ENCODE assay signal across 8 mouse cellular contexts in the genomic region with DNA sequence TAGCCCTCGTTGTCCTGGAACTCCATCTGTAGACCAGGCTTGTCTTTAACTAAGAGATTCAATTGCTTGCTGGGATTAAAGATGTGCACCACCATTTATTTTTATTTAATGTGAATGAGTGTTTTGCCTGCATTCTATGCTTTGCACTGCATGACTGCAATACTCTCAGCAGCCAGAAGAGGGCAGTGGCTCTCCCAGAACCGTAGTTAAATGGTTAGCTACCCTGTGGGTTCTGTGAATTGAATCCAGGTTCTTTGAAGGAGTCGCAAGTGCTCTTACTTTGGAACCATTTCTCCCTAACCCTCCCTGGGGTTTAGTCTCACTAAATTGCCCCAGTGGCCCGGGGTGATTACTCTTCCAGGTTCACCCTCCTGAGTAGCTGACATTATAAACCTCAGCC. TPM values are rescaled to one million over a fixed set of nuclear protein-coding genes. Genes with fewer than 3 reads are reported as not detected.
A peak's percentile ranks its signal among the peaks of the same experiment; 100 is the strongest.
DNase-seq lines count a peak whose midpoint lies in the region; ATAC-seq and TF ChIP-seq lines count a peak whose summit lies in the region.

No protein-coding gene starts in this region.

- no peak overlapping the region for H3K4me3 ChIP-seq in liver, embryonic 14.5 days (ENCODE audit: insufficient read depth in 1 of 2, low read depth in 2 of 2, low read length in 2 of 2)

- no peaks in the 10 kb centered on the region for H3K9me3 ChIP-seq in liver, embryonic 14.5 days (ENCODE audit: control insufficient read depth, low read length)

- H3K27me3 ChIP-seq in liver, embryonic 14.5 days (ENCODE audit: control insufficient read depth, insufficient read depth, low read length) = no peaks in the 10 kb centered on the region
- H3K27me3 ChIP-seq in splenic B cell, adult 2 months (ENCODE audit: control insufficient read depth, insufficient read depth, low read length, poor library complexity, severe bottlenecking) = no peaks in the 10 kb centered on the region

- TF ChIP-seq CTCF in liver, embryonic 14.5 days (IDR thresholded peaks at IDR 0.05; ENCODE audit: low read depth) = peak; percentile 92

- no peak overlapping the region for H3K4me2 ChIP-seq in liver, embryonic 14.5 days (ENCODE audit: low read depth)

- no peaks in the 10 kb centered on the region for H3K36me3 ChIP-seq in liver, embryonic 14.5 days (replicated peaks; ENCODE audit: control insufficient read depth, insufficient read depth, low read depth)
- no peaks in the 10 kb centered on the region for H3K36me3 ChIP-seq in splenic B cell, adult 2 months (ENCODE audit: control insufficient read depth, insufficient read depth, low read length, poor library complexity, severe bottlenecking)

- H3K9ac ChIP-seq in liver, embryonic 14.5 days (replicated peaks) = no peak overlapping the region

- ATAC-seq in liver, embryonic 14.5 days (ENCODE audit: insufficient read depth) = no peak
- ATAC-seq in activated CD4-positive, CD25-positive, alpha-beta regulatory T cell, adult 4 months = no peak

- no peak for TF ChIP-seq EP300 in liver, embryonic 14.5 days (IDR thresholded peaks at IDR 0.05; ENCODE audit: low read depth)

- no peak overlapping the region for H3K27ac ChIP-seq in liver, embryonic 14.5 days

- intact Hi-C loops in left cerebral cortex, postnatal 4 days (cut with DNase I) = no loop called here
- intact Hi-C loops in left cerebral cortex, postnatal 10 days (cut with DNase I) = no loop called here

- H3K4me1 ChIP-seq in liver, embryonic 14.5 days (replicated peaks; ENCODE audit: control insufficient read depth in 2 of 2, insufficient read depth in 2 of 2, low read length in 1 of 2) = peaks cover 11 to 18% of the 10 kb centered on the region in 2 experiments

- peak; percentile 28 for DNase-seq in adrenal gland, adult 2 months
- DNase-seq in adrenal gland, adult 8-10 months = no peak
- peak; percentile 20 for DNase-seq in left cerebral cortex, postnatal 4 days
- no peak for DNase-seq in left cerebral cortex, postnatal 10 days (ENCODE audit: extremely low spot score in 1 of 2, low spot score in 2 of 2)
- DNase-seq in brain, adult 2 months (ENCODE audit: low read depth, low spot score) = peak; percentile 32
- peak in 2 of 3 experiments; percentile 47 to 61 for DNase-seq in liver, embryonic 14.5 days (ENCODE audit: low read depth in 3 of 3, low spot score in 3 of 3)
- peak; percentile 82 for DNase-seq in splenic B cell, adult 2 months (ENCODE audit: low read depth, low spot score)

- WGBS in liver, embryonic 14.5 days (ENCODE audit: insufficient replicate concordance) = 14% methylated on average over 4 of the region's 4 CpGs

RNA-seq across cellular contexts. Expression of gene Usp7, which starts 14.6 kb away (rescaled TPM):
- total RNA-seq in adrenal gland, adult 2 months (2021) = 100 to 1,000 TPM in 1 of 2 experiments, 10 to 100 TPM in 1; 83.9 to 128 TPM
- 6.8 and 9.6 TPM in 2 replicates for polyA plus RNA-seq in adrenal gland, adult 2 months (2012; rRNA removed)
- total RNA-seq in adrenal gland, adult 8-10 months (2022) = 100 to 1,000 TPM; 105 to 149 (median 127) TPM
- total RNA-seq in left cerebral cortex, postnatal 4 days (2021) = 100 to 1,000 TPM; 184 to 190 TPM
- total RNA-seq in left cerebral cortex, postnatal 10 days (2021) = 100 to 1,000 TPM; 163 to 164 TPM
- 37.6 and 57.5 TPM in 2 replicates for polyA plus RNA-seq in liver, embryonic 14.5 days (2012; rRNA removed)
- polyA plus RNA-seq in liver, embryonic 14.5 days (2014; fragmentation: Nextera tagmentation; extraction: Ambion mirVana) = 35.5 and 41.9 TPM in 2 replicates
- polyA plus RNA-seq in activated CD4-positive, CD25-positive, alpha-beta regulatory T cell, adult 4 months (2017; shearing (Covaris generic)) = 10 to 100 TPM; 35.0 to 48.0 TPM

RNA-seq across cellular contexts. Expression of gene 1810013L24Rik, which starts 23.2 kb away (rescaled TPM):
- total RNA-seq in adrenal gland, adult 2 months (2021) = 10 to 100 TPM; 75.7 to 77.0 TPM
- polyA plus RNA-seq in adrenal gland, adult 2 months (2012; rRNA removed) = 12.8 and 14.9 TPM in 2 replicates
- 100 to 1,000 TPM in 2 of 4 experiments, 10 to 100 TPM in 2; 81.3 to 111 (median 98.3) TPM for total RNA-seq in adrenal gland, adult 8-10 months (2022)
- total RNA-seq in left cerebral cortex, postnatal 4 days (2021) = 100 to 1,000 TPM; 127 TPM
- 100 to 1,000 TPM; 122 to 127 TPM for total RNA-seq in left cerebral cortex, postnatal 10 days (2021)
- 10.3 and 15.1 TPM in 2 replicates for polyA plus RNA-seq in liver, embryonic 14.5 days (2012; rRNA removed)
- polyA plus RNA-seq in liver, embryonic 14.5 days (2014; fragmentation: Nextera tagmentation; extraction: Ambion mirVana) = 8.4 and 9.8 TPM in 2 replicates
- 10 to 100 TPM; 17.5 to 21.1 TPM for polyA plus RNA-seq in activated CD4-positive, CD25-positive, alpha-beta regulatory T cell, adult 4 months (2017; shearing (Covaris generic))

Comparison
In these comparisons a context has a peak if more than half of its experiments do, and no peak if none do; other contexts are left out.
1. DNase-seq: peak in adrenal gland, adult 2 months (single experiment), left cerebral cortex, postnatal 4 days (single experiment), brain, adult 2 months (single experiment), liver, embryonic 14.5 days (2 of 3) and splenic B cell, adult 2 months (single experiment); none in adrenal gland, adult 8-10 months (single experiment) and left cerebral cortex, postnatal 10 days (0 of 2).